Mouse (Mus musculus): ENCODE data around the gene Jpt1.
"Not testable (repeated sequence)": the region's sequence is repeated elsewhere in the genome, so short reads cannot be mapped to it uniquely, and the experiment has no call there.

The Jpt1 gene

GRCm38 (mm10) chr11:115512407-115513183, 1.6 kb downstream of the Jpt1 start:
- DNase-seq (ENCODE audit: inconsistent ontology term): peak; percentile 16

- DNase-seq (ENCODE audit: inconsistent ontology term): no peak
Observed at GRCm38 (mm10) chr11:115512004-115512403, 2.2 kb downstream of the Jpt1 start.

GRCm38 (mm10) chr11:115511121-115511520, 3.1 kb downstream of the Jpt1 start:
- no peak for DNase-seq (ENCODE audit: inconsistent ontology term)

- DNase-seq (ENCODE audit: inconsistent ontology term): no peak
Observed at GRCm38 (mm10) chr11:115510507-115510888, 3.7 kb downstream of the Jpt1 start.

DNA sequence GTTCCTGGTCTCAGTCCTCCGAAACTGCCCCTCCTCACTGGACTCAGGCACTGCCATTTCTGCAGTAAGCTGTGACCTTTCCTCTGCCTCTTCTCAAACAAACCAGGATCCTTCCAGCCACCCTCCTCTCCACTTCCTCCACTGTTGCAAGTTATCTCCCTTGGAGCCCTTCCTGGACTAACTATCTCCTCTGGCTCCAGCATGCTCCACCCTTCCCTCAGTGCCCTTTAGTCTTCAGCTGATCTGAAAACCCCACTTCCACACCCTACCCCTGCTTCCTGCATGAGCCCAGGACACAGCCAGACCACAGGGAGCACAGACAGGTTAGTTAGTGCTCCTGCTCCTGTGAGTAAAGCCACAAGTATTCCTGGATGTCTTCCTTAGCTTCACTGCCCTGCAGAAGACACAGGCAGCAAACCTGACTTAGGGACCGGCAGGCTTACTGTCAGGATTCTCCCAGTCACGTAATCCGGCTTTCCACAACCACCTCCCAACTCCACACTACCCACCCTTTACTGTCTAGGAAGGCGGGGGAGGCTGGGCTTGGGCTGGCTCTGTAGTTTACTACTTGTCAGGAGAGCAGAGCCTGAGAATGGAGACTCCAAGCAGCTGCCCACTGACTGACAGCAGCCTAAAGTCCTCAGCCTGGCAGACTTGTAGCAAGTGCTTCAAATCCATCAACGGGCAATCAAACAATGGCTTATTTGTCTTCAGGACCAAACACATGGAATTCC, 4.2 kb downstream of the Jpt1 start:
- DNase-seq (ENCODE audit: inconsistent ontology term): peak; percentile 52

DNA sequence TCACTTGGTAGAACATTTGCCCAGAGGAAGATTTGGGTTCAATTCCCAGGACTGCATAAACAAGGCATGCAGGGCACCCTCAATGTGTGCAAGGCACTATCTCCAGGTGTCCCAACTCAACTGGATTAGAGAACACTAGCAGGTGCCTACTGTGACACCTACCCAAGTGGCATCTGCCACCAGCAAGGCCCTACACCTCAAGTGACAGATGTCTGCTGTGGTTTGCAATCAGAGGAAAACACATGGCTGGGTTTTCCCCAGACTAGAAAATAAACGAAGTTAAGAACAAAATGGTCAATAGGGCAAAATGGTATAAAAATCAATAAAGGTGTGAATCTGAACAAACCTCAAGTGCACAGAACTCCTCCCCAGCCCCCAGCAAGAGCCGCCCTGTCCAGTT, 6.1 kb downstream of the Jpt1 start:
- DNase-seq (ENCODE audit: inconsistent ontology term): no peak

DNA sequence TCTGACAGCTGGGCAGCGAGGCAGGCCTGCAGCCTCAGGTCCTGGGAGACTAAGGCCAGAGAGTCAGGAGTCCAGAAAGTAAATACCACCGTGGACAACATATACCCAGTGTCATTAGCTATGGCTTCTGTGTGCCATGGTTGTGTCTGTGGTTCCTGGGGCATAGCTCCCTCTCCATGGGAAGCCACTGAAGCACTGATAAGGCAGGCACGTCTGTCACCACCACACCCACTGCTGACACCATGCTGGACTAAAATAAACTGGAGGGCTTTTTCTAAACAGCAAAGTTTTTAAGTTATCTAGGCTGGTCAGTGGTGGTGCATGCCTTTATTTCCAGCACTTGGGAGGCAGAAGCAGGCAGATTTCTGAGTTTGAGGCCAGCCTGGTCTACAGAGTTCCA, 7.6 kb downstream of the Jpt1 start:
- DNase-seq (ENCODE audit: inconsistent ontology term): no peak

GRCm38 (mm10) chr11:115502636-115503035, 11.6 kb downstream of the Jpt1 start:
- DNase-seq (ENCODE audit: inconsistent ontology term): no peak

DNA sequence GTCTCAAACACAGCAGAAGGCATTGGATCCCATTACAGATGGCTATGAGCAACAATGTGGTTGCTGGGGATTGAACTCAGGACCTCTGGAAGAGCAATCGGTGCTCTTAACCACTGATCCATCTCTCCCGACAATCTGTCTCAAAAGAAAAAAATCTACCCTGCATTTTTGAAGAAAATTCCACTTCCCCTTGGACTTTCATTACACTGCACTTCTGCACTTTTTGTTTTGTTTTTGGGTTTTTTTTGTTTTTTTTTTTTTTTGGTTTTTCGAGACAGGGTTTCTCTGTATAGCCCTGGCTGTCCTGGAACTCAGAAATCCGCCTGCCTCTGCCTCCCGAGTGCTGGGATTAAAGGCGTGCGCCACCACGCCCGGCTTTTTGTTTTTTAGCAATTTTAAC, 17.6 kb downstream of the Jpt1 start:
- not testable (repeated sequence) for DNase-seq (ENCODE audit: inconsistent ontology term)

DNA sequence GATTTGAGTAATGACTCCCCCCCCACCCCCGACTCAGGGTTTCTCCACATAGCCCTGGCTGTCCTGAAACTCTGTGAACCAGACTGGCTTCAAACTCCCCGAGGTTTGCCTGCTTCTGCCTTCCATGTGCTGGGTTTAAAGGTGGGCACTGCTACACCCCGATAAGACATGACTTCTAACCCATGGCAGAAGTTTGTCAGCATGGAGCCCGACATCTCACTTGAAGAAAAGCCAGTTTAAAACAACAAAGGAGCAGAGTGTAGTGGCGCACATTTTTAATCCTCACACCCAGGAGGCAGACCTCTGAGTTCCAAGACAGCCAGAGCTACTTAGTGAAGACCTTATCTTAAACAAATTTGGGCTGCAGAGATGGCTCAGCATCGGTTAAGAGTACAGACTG, 21.8 kb downstream of the Jpt1 start:
- DNase-seq (ENCODE audit: inconsistent ontology term): no peak

DNA sequence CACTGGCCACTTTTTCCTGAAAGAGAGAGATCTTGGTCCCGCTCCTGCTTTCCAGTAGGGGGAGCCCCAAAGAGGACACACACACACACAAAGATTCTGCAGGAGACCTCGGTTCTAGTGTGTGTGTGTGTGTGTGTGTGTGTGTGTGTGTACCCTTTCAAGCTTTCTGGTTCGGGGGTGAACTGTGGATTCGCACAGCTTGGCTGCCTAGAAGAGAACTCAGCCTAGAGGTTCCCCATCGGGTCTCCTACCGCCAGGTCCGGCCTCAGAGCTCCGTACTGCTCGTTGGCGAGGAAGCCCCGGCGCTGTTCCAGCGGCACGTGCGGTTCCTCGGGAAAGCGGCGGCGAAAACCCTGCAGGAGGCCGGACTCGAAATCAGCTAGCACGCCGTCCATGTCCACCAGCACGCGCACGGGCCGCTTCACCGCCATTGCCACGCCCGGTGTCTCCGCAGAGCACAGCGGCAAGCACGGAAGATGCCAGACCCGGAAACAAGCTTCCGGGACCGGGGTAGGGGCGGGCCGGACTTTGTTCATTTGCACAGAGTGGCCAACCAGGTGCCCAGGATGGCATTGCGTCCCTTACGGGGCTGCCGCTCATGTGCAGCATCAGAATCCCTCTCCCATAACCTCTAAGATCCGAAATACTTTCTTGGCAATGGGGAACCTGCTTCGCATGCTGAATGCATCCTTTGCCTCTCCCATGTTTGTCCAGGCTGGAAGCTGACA, 22.7 kb downstream of the Jpt1 start, which contains the start of gene Nt5c:
Gene Nt5c (minus strand): TSS at position 507 of the 728 bp plus-strand sequence.
- DNase-seq (ENCODE audit: inconsistent ontology term): peak; percentile 89

GRCm38 (mm10) chr11:115490441-115491355, 23.5 kb downstream of the Jpt1 start:
- no peak for DNase-seq (ENCODE audit: inconsistent ontology term)

- DNase-seq (ENCODE audit: inconsistent ontology term): no peak
Observed at GRCm38 (mm10) chr11:115488551-115489104, 25.6 kb downstream of the Jpt1 start.

DNA sequence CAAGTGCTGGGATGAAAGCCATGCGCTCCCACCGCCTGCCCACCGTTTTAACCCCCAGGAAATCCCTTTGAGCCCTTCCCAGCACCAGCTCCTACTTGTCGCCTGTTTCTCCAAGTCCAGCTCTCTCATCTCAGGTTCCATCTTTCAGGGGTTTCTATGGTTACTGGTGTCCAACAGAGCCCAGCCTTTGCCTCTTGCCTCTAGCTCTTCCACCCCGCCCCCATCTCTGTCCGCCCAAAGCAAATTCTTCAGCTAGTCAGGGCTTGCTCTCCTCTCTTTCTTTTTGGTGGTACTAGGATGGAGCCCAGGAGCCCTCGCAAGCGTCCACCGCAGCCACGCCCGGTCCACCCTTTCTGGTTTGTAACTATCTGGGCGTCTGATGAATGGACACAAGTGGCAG, 29.0 kb downstream of the Jpt1 start:
- DNase-seq (ENCODE audit: inconsistent ontology term): no peak

GRCm38 (mm10) chr11:115483726-115484125, 30.5 kb downstream of the Jpt1 start:
- peak; percentile 44 for DNase-seq (ENCODE audit: inconsistent ontology term)

- no peak for DNase-seq (ENCODE audit: inconsistent ontology term)
Observed at GRCm38 (mm10) chr11:115483278-115483677, 30.9 kb downstream of the Jpt1 start.

DNA sequence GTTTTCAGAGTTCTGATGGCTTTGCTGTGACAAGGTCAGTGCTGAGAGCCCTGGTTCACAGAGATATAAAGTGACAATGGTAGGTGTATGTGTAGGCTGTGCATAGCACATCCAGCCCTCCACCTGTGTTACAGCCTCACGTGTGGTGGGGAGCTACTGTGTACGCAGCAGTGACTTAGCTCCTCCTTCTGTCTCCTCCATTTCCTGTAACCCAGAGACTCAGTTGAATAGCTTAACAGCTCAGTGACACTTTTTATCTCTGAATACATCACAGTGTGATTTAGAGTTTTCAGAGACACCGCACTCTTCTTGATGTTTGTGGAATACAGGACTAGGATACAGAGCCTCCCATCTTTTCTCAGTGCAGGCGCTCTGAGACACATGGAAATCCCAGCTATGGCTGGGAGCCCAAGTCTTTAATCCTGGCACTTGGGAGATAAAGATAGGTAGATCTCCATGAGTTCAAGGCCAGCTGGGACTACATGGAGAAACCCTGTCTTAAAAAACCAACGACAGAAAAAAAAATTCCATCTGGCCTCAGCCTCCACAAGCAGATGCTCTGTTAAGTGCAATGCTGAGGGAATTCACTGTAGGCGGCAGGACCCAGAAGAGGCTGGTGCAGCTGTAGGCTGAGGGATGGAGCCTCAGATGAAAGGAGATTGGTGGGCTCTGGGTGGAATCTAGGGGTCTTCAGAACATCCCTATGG, 32.5 kb downstream of the Jpt1 start:
- DNase-seq (ENCODE audit: inconsistent ontology term): no peak

DNA sequence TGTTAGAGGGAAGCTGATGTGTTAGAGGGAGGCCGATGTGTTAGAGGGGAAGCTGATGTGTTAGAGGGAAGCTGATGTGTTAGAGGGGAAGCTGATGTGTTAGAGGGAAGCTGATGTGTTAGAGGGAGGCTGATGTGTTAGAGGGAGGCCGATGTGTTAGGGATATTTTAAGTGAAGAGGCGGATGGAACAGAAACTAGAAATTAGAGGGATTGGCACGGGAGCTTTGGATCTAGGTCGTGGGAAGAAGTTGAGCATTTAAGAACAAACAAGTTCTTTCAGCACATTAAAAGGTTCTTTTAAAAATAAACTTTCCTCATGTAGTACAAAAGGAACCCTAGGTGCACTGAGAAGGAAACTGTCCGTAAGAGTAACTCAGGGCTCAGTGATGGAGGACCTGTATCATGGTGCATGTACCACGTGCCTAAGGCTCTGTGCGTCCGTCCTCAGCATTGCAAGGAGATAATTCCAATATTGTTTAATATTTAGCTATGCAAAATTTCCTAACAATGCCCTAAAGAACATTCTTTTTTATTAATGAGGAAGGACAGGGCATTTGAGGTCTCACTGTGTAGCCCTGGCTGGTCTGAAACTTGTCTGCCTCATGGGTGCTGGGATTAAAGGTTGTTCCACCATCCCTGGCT, 35.8 kb downstream of the Jpt1 start:
- no peak for DNase-seq (ENCODE audit: inconsistent ontology term)

DNA sequence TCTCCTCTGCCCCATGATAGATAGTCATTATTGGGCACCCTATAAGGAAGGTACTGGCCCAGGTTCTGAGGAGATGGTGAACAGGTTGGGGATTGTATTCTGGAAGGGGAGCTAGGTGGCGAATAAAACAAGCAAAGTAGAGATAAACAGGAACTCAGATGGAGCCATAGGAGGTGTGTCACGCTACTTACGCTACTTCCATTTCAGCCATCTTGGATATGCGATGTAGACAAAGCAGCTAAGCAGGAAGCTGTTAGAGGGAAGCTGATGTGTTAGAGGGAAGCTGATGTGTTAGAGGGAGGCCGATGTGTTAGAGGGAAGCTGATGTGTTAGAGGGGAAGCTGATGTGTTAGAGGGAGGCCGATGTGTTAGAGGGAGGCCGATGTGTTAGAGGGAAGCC, 36.8 kb downstream of the Jpt1 start:
- not testable (repeated sequence) for DNase-seq (ENCODE audit: inconsistent ontology term)

DNA sequence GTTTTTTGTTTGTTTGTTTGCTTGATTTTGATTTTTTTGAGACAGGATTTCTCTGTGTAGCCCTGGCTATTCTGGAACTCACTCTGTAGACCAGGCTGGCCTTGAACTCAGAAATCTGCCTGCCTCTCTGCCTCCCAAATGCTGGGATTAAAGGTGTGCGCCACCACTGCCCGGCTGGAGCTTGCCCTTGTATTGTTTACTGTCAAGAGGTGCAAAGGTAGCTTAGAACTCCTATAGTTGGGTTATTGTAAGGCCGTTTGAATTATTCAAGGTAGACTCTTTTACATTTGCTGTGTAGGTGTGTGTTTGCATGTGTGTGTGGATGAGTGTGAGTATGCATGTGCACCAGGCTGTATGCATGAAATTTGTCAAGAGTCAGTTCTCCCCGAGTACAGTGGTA, 37.6 kb downstream of the Jpt1 start:
- not testable (repeated sequence) for DNase-seq (ENCODE audit: inconsistent ontology term)
